Mouse (Mus musculus) gastrocnemius, postnatal 4 days (tissue): ENCODE results near the gene Ssr2. TPM values are rescaled to one million over a fixed set of nuclear protein-coding genes. Genes with fewer than 3 reads are reported as not detected.
A peak's percentile ranks its signal among the peaks of the same experiment; 100 is the strongest.

Experiments used
- DNase-seq, 2 experiments: peaks; one replicate each; pipeline ENCODE4 v3.0.0; 2021 to 2022; ENCODE audit warnings: low spot score in 2 of 2, mixed read lengths in 2 of 2
- total RNA-seq, 2 experiments: library from RNA; stranded (reverse); gene quantifications; 2 replicates each; pipeline ENCODE4 v1.2.3; 2021

Gene Ssr2
- total RNA-seq, 2 experiments from 2014 or later = 150 to 159 TPM

GRCm38 (mm10) chr3:88621537-88622112, 45.9 kb downstream of the Ssr2 start:
- DNase-seq = peak in 1 of 2 experiments; percentile 74

DNA sequence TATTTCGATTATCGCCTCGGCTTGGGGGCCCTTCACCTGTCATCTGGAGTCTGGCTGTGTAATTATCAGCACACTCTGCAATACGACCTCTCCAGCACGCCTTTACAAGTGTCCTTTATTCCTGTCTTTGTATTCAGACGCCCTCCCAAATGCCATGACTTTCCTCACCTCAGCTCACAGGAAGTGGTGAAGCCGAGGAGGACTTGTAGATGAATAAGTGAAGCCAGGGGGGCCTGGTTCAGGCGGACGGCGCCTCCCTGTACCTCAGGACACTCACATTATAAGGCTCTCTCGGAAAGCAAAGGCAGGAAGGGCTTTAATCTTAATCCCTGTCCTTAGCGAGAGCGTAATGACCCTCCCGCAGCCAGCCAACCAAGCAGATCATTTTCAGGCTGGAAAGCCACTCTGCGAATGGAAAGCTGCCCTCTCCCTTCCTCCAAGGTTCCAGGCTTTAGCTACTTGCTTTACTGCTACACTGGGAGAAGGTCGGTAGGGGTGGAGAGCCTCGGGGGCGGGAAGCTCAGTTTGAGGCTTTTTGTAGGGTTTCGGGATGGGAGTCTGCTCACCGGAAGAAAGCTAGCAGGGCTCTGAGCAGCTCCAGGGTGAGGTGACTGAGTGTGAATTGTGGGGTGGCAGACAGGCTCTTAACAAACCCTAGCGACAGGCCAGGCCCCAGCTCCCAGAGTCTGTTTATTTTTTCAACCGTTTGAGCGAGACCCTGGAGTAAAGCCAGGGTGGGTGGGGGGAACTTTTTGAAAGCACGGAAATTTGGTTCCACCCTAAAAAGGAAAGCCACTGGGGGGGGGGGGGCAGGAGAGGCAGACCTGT, 46.7 kb downstream of the Ssr2 start:
- DNase-seq = peak in 1 of 2 experiments; percentile 58

DNA sequence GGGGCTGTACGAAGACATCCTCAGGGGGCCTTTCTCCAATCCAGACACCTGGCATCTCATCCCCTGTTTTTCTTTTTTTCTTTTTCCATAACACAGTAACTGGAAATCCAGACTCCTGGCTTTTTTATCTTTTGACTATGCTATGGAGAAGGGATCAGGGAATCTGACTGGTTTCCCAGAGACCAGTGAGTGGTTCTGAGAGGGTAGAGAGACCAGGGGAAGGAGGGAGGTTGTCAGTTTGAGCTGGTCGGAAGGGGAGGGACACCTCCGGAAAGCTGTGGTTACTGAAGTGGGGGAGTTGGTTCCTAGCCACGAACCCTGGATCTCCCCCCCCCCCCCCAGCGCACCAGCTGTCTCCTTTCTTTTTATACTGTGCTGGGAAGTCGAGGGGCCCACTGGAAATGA, 47.3 kb downstream of the Ssr2 start:
- no peak for DNase-seq

DNA sequence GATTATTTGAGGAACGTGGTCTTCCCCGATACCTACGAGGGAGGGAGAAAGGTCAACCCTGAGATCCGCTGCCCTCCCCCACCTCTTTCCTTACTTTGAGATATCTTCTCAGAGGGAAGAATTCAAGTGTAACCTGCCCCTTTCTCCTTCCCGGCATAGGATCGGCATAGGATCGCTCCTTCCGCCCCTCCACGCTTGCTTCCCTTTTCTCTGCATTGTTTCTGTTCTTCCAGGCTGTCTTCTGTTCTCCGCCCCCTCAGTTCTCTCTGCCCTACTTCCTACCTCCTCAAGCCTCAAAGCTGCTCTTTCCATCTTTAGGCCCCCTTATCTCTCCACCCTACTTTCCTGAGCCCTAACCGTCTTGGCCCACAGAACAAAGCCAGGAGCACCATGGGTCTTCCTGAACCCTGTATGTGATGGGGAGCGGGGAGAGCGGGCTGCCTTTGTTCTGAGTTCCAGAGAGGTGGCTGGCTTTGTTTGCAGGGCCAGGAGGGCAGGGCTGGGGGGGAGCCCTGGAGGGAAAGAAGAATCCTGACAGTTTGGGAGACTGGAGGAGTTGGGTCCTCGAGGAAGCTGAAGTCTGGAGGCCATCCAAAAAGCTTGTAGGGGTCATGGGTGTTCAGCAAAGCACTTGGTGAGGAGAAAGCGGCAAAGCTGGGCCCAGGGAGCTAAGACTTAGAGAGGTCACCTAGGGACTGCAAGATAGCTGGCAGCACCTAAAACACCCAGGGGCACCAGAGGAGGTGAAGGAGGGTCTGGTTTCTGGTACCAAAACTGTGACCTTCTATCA, 47.9 kb downstream of the Ssr2 start:
- no peak for DNase-seq

DNA sequence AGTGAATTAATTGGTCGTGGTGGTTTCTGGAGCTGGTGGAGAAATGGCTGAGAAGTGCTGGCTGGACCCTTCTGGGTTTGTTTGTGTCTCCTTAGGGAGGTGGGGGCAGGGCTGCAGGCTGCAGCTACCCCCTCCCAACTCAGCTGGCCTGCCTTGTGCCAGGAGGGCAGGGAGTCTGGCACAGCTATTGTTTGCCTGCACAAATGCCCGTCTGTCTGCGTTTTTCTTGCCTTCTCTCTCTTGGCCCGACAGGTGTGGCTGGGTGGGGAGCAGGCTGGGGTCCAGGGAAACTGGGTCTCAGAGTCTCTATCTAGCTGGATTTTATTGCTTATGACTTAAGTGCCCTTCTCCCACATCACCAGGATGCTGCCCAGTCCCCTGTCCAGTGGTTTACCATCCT, 48.6 kb downstream of the Ssr2 start:
- peak in 1 of 2 experiments; percentile 41 for DNase-seq

DNA sequence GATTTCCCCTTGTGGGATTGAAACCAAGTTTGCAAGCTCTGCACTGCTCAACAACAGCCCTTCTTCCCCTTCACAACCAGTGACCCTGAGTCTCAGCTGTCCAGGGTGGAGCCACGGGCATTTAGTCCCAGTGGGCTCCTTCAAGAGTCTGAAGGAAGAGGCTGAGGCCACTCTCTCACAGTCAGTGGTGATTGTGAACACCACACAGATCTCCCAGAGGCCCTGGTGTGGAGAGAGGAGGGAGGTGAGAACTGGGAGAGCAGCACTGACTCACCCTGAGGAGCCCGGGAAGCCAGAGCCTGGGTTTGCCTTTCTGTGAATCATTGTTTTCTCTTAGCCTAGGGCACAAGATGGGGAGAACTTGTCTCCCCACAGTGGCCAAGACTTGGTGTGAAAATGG, 49.3 kb downstream of the Ssr2 start:
- DNase-seq = no peak

DNA sequence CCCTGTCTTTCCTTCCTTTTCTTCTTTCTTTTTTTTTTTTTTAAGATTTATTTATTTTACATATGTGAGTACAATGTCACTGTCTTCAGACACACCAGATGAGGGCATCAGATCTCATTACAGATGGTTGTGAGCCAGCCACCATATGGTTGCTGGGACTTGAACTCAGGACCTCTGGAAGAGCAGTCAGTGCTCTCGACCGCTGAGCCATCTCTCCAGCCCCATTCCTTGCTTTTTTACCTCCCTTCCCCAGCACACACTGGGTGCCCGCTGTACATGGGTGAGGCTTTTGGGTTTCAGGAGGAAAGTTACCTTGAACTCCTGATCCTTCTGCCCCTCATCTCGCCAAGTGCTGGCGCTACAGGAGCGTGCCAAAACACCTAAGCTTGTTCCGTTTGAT, 49.9 kb downstream of the Ssr2 start:
- DNase-seq = no peak

GRCm38 (mm10) chr3:88626316-88626715, 50.6 kb downstream of the Ssr2 start:
- DNase-seq = peak in 1 of 2 experiments; percentile 41

- DNase-seq = no peak
These were observed 51.4 kb downstream of the Ssr2 start for GRCm38 (mm10) chr3:88627114-88627513.

- no peak for DNase-seq
These were observed 51.9 kb downstream of the Ssr2 start for GRCm38 (mm10) chr3:88627535-88627934.

DNA sequence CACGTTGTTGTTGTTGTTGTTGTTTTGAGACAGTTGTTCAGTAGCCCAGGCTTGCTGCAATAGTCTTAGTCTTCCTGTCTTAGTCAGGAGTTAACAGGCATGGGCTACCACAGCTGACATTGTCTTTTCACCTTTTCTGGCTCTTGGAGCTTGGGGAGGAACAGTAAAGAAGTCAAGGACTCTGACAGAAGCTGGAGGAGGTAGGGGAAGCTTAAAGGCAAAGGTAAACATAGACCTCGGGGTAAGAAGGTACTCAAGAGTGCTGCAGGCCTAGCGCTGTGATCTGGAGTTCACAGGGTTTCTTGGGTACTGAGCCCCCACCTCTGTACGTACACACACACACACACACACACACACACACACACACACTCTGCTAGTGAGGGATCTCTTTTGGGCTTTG, 53.1 kb downstream of the Ssr2 start:
- no peak for DNase-seq

- DNase-seq = no peak
These were observed 53.6 kb downstream of the Ssr2 start for GRCm38 (mm10) chr3:88629244-88629643.

GRCm38 (mm10) chr3:88630018-88630417, 54.3 kb downstream of the Ssr2 start:
- peak in 1 of 2 experiments; percentile 62 for DNase-seq

DNA sequence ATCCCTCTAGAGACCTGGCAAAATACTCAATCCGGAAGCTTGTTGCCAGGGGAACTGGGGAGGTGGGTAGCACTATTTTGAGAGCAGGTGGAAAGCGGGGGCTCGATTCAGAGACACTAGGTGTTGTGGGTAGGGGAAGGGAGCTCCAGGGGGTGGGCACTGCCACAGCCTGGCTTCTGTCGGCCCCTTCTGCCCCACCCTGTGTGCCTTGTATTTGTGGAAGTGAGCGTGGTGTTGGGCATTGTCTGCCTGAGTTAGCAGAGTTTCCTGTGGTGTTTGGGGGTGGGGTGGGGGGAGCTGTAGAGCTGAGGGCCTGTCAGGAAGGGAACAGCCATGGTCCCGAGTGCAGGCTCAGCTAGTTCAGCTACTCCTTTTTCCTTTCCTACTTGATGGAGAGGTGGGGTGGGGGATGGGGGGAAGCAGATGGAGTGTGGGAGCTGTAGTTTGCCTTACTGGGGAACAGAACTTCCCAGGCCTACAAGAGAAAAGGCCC, 55.2 kb downstream of the Ssr2 start:
- DNase-seq = no peak

DNA sequence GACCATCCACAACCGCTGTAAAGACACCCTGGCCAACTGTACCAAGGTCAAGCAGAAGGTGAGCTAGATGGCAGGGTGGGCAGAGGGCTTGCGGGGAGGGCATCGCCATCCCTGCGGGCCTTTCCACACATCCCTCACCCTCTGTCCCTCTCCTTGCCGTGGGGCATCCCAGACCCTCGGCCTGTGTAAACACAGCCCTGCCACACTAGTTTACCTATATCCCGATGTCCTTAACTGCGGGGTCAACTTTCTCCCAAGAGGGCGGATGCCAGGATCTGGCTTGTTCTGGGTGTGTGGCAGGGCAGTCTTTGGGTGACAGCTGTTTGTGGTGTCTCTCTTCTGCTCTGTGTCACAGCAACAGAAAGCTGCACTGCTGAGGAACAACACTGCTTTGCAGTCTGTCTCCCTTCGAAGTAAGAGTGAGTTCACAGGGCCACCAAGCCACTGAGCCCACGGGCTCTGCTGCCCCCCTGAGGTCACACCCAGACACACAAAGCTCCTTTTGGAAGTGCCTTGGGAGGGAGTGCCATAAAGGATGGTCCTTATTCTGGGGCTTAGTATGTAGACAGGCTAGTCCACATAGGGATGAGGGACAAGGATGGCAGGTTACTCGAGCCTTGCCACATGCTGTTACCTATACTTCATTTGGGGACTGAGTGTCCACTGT, 56.4 kb downstream of the Ssr2 start:
- no peak for DNase-seq

- no peak for DNase-seq
These were observed 57.4 kb downstream of the Ssr2 start for GRCm38 (mm10) chr3:88633056-88633455.

DNA sequence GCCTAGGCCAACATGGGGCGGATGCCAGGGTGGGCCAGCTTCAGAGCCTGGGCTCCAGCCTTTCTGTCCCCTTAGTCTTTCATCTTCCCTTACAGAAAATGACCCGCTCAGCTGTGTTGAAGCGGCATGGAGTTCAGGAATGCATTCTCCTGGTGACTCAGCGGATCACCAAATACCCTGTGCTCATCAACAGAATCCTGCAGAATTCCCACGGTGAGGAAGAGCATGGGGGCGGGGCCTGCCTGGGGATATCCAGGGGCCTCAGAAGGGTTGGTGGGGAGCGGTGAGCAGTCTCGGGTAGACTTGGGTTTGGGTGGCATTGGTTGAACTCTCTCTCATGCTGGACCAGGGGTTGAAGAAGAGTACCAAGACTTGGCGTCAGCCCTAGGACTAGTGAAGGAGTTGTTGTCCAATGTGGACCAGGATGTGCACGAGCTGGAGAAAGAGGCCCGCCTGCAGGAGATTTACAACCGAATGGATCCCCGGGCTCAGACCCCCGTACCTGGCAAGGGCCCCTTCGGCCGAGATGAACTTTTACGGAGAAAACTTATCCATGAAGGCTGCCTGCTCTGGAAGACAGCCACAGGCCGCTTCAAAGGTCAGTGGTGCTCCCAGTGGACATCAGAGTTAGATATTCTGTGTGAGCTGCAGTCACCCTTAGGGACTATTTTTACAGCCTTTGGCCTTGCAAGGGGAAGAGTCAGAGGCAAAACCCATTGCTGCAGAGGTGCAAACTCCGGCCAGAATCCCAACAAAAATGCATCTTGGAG, 60.0 kb downstream of the Ssr2 start:
- DNase-seq = no peak

DNA sequence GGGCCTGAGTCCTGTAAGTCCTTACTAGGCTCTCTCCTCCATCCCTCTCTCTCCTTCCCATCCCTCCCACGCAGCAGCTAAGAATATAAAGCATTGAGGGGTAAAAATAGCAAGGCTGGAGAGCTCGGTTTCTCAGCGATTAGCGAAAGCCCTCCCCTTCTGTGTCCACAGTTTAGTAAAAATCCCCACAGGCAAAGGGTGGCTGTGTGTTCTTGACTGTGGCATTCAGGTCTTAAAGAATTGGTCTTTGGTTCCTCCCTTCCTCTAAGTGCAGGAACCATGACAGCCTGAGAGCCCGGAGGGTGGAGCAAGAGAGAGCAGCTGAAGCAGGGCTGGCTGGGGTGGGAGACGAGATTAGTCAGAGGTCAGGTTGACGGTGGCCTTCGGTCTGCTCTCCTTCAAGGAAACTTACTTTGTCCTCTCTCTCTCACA, 60.9 kb downstream of the Ssr2 start:
- no peak for DNase-seq

DNA sequence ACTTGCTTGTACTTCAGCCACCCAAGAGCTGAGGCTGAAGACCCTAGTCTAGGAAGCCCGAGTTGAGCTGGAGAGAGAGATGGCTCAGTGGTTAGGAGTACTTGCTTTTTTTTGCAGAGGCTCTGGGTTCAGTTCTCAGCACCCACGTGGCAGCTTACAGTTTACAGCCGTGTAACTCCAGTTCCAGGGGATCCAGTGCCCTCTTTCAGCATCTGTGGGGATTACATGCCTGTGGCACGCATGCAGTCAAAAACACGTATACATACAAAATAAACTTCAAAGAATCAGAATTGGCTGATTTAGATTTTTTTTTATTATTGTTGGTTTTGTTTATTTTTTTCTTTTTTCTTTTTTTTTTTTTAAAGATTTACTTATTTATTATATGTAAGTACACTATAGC, 61.5 kb downstream of the Ssr2 start:
- DNase-seq = no peak
